Mouse (Mus musculus) telencephalon, adult 2 months (tissue): ENCODE data around the gene Arhgef28.

ENCODE experiments used
- DNase-seq: peaks from one replicate; pipeline ENCODE4 v3.0.0-alpha.2; 2011; ENCODE audit warnings: low read depth, low spot score

Arhgef28 gene

DNA sequence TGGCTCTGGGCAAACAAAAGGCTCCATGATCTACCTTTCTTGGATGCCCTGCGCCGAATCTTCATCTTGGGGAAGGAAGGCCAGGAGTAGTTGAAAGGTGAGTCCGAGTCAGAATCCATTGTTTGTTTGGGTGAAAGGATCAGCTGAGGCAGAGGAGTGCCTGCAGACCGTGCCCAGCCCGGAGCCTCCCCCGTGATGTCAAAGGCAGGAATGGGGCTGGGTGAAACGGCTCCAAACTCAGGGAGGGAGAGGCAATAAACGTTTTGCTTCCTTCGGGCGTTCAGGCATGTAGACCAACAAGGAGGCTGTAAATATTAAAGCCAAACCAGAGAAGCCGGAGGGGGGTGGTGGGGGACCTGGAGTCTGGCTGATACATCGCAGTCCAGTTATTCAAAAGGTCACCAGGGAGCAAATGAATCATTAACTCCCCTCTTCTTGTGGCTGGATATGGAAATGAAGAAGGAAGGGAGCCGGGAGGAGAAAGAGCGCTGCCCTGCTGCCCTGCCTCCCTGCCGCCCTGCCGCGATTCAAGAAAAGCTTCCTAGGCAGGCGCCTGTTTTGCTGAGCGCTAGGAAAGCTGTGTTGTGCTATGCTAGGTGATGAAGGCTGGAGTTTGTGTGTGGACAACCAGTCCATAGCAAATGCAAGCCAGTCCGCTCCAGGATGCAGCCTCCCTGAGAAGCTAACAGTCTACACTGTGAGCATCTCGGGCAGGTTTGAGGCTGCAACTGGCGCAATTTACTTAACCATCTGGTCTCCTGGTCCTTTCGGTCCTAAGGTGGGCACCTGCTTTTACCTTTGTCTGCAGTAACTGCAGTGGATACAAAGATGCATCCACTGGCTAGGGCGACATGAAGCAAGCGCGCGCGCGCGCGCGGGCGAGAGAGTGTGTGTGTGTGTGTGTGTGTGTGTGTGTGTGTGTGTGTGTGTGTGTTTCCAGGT is 190.0 kb downstream of the Arhgef28 start:
- DNase-seq = no peak

DNA sequence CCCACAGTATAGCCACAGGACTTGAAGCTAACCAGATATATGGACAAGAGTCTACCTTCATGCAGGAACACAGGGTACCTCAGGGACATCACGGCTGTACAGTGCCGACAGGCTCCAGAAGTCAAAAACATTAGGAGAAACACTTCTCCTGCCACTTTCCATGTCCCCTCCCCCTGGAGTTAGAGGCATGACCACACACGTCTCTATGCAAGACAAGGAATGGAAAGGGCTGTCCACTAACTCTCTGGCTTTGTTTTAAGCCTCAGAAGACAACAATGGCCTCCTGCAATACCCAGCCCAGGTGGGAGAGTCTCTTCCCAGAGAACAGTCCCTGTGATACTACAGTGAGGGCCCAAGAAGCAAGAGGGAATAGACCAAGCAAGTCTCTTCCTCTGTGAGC is 191.3 kb downstream of the Arhgef28 start:
- DNase-seq = no peak

DNA sequence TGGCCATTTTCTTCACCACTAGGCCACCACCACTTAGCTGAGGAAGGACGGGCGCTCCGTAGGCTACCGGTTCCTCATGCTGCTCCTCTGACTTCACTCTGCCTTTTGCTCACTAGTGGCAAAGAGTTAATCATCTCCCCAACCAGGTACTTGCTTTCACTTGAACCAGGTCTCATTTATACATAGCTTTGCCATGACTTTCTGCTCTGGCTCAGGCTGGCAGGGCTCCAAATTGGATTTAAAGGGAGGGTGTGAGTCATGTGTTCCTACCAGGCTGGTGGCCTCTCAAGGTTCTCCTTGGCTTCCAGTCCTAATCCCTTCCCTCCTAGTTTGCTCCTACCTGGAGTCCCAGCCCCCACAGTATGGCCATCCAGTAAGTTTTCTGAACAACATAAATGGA is 192.5 kb downstream of the Arhgef28 start:
- DNase-seq = no peak

DNA sequence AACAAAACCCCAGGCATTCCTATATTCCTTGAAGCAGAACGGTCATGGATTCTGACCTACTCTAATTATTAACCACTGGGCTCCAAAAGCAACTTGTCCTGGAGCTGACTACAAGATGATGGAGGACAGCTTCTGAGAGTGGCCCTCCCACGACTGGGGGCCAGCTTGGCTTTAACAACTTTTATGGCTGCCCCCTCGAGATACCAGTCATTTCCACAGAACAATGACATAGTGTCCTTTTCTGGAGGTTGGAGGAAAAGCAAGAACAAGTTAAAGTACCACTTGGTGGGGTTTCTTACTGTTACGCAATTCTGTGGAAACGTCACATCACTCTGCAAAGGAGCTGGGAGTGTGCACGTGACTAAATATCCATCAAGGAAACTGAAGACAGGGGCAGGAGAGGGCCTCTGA is 194.3 kb downstream of the Arhgef28 start:
- no peak for DNase-seq

DNA sequence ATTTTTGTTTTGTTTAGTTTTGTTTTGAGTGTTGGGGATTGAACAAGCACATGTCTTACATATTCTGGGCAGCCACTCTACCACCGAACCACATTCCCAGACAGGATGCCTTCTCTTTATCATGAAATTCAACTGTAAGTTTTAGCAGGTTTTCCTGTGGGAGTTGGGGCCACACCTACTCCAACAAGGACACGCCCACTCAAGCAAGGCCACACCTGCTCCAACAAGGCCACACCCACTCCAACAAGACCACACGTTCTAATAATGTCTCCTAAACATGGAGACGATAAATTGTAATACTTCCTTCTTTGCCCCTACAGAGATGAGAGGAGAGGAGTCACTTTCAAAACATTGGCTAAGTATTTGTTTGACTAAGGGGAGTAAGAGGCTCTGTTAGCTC is 197.2 kb downstream of the Arhgef28 start:
- no peak for DNase-seq

DNA sequence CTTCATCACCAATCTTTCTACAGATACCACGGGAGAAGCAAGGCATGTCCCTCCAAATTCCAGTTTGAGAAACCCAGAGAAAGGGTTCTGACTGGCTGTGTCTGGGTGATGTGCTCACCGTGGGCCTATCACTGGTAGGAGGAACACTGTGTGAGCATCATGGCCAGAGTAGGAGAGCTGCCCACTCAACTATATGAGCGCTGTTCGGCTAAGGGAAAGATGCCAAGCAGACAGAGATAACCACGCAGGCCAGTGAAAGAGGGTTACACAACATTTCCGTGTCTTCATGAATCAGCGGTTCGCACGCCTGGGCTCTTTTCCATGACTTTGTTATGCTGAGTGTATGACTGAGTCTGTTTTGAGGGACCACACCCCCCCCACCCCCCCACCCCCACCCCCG is 197.7 kb downstream of the Arhgef28 start:
- peak; percentile 79 for DNase-seq

DNA sequence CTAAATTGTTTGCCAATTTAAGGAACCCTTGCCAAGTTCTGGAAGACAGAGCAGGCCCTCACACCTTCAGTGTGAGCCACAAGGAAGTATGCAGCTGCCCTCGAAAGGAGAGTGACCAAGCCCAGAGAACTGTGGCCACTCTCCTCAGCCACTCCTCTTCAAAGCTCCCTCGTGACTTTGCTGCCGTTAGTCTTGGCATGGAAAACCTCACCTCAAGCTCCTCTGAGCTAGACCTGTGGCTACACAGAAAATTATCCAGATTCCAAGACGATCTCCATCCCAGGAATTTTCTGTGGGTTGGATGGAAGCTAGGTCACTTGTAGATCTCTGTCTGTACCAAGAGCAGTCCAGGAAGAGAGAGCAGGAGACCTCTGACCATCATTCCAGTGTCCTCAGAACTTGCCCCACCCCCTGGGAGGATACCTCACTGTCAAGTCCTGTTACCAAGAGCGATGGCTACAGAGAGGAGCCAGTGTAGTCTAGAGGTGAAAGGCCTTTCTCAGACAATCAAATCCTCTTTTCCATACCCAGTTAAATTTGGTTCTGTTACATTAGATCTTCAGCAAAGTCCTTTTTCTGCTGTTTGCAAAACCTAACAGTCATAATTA is 200.5 kb downstream of the Arhgef28 start:
- no peak for DNase-seq

DNA sequence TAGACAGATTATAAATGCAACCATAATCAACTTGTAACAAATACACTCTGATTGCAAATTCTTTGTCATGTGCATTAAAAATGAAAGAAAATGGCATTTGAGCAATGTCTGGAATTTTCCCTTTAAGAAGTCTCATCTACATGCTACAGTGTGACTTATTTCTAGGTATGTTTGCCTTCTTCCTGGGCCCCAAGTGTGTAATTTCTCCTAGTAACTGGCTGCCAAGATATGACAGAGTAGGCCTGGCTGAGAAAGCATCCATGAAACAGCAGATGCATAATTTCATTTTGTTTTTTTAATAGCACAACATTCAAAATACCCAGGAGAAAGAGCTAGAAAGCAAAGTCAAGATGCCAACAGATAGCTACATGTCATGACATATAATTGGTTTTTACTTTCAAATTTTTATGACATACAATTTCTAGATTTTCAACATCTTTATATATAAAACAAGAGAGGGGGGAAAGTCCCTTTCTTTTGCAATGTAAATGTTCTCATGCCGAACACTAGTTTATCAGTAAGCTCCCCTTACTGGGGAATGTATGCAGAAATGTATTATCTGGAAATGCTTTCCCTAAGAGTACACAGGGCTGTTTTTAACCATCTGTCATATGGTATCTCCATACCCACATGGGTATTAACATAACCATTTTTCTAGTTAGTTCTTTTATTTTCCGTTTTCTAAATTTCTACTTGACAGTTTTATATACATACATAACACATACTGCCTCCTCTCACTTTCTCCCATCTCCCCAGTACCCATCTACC is 201.4 kb downstream of the Arhgef28 start:
- no peak for DNase-seq

DNA sequence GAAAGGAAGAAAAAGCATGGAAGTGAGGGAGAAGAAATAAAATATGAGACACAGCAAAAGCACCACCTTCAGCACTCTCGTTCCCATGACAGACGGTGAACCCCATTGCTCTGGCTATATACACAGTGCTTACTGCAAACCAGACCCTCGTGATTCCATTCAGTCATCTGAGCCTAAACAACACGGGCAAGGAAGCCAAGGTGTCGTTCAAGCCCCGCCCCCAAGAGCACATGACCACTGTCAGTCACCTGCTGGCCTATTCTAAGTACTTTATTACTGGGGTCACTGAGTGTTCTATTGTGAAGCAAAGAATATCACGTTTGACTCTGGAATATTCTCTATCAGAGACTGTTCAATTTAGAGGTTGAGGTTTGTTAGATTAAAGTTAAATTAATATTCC is 202.5 kb downstream of the Arhgef28 start:
- no peak for DNase-seq

DNA sequence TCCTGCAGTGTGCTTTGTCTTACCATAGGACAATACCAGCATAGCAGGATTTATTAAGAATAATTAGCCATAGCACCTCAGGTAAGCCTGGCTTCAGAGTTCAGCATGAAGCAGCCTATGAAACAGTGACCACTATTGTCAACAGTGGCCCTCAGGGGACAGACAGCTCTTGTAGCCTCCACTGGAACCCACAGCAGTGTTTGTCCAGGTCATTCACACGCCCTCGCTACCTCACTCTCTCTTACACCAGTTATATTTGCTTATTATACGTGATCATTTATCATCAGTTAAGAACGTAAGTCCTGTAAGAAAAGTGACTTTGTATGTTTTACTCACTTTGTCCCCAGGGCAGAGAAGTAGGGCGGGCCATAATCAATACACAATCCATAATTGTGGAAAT is 203.6 kb downstream of the Arhgef28 start:
- no peak for DNase-seq

DNA sequence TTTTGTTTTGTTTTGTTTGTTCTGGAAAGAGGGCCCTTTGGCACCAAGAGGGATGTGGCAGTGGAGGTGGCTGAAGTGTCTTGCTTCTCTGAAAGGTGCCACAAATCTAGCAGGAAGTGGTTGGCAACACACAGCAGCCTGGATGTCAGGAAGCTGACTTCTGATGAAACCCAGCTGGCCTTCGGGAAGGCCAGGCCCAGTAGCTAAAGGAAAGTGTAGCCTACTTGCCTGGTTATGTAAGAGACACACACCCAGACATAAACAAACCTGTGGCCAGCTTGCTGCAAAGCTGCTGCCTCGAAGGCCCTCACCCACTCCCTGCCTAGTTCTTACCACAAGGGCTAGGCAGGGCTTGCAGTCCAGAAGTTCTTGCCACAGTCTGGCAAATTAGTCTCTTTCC is 204.1 kb downstream of the Arhgef28 start:
- no peak for DNase-seq

DNA sequence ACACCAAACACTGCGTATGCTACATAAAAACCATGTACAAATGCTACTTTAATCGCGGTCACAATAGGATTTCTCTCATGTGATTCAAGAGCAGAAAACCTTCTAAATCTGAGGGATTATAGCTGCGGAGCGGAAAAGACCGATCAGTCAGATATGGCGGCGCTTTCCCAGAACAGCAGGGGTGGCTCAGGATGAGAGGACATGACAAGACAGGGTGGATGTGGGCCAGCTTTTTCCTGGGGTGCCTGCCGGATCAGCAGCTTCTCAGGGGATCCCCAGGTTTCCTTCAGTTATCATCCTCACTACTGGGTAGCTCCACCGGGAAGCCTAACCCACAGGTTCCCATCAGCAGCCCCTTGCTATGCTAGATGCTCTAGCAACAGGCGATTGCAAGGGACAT is 204.5 kb downstream of the Arhgef28 start:
- DNase-seq = no peak

DNA sequence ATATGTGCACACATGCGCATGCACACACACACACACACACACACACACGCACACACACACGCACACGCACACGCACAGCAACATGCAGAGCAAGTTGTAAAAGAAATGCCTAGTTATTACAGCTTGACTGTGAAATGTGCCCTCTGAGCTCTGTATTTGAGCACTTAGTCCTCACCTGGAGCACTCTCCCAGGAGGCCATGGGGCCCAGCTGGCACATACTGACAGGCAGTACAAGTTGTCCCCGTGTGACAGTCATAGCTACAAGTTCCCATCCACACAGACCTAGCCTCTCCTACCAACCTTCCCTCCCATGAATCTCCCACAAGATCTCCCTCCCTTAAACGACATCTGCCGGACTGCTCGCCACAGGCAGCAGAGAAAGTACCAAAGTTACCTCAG is 205.4 kb downstream of the Arhgef28 start:
- DNase-seq = no peak

DNA sequence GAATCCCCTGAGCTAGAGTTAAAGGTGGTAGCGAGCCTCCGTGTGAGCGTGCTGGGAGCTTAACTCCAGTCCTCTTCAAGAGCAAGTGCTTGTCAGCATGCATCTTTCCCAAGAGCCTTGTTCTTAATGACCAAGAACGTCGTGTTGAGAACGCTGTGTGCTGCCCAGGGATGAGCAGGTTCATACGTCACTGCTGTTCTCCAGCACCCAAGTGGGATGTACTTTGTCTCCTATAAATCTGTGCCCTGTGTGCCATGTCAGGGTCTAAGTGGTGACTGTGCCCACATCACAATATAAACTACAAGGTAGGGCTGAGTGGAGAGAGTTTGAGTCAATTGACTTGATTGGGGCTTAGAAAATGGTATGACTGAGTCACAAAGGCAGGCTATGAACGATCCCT is 207.1 kb downstream of the Arhgef28 start:
- no peak for DNase-seq

DNA sequence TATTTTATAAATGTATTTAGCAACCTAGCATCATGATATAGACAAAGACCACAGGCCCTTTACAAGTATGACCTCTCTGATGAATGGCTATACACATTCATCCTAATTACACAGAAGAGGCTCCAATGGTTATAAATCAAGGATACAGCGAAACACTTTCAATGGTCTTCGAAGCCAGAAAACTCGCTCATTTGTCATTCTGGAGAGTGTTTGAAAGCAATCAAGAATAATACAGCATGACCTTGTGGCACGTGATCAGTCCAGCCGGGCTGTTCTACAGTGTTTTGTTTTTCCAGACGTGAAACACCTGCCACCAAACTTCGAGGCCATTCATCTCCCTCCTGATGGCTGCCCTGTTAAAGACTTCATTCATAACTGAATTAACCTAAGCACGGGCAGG is 207.7 kb downstream of the Arhgef28 start:
- no peak for DNase-seq

DNA sequence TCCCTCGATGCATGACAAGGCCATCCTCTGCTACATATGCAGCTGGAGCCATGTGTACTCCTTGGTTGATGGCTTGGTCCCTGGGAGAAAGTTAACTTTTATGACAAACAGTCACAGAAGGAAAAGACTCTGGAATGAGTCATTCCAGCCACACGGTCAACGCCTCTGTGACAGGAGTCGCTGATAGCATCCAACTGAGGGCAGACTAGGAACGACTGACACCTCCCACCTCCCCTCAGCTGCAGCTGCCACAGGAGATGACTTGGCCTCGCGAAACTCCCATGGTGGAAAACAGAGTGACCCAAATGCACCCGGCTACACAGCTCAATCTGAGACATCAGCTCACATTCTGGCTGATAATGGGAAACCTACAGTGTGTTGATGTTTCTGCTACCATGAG is 215.3 kb downstream of the Arhgef28 start:
- DNase-seq = no peak

DNA sequence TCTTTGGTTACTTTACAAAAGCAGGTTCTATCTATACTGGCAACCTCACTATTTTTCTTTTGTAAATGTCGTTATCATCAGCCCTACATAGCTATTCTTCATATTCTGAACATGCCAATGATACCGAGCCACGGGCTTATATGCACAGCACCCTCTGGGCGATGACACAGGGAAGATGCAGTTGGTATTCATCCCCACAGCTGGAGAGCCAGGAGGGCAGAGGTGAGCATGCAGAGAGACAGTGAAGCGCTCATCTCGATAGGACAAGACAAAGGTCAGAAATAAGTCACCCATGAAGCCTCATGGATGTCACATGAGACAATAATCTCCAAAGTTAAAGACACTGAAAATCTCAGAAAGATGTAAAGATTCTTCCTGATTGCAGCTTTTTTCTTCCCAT is 217.4 kb downstream of the Arhgef28 start:
- DNase-seq = no peak

DNA sequence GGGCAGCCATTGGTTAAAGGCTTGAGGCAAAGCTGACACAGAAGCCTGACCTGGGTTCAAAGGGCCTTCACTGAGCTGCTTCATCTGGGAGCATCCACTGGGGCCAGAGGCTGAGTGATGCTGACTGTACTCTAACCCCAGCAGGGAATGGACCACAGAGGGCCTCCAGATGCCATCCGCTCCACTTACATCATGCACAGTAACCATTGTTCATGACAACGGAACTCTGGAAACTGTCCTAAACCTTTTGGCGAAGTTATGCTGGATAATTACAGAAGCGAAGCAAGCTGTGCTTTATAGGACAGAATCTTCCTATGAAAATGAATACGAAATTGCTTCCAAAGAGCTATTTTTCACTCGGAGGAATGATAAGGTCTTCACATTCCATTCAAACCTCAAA is 219.5 kb downstream of the Arhgef28 start:
- peak; percentile 12 for DNase-seq

DNA sequence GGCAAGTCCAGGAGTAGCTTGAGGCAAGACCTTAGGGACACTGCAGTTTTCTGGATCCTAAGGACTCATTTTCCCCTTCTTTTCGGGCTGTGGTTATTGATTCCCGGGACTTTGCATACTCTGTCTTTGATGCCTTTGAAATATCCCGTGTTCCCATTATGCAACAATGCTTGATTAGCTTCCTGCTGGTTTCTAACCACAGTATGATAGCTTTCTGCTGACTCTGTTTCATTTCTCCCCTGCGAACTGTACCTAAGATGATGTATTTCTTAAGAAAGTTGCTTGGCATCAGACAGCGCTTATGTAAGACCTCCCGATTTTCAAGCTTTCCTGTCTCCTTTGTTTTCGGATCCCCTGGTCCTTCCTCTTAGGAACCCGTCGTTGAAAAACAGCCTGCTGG is 229.1 kb downstream of the Arhgef28 start:
- DNase-seq = no peak

DNA sequence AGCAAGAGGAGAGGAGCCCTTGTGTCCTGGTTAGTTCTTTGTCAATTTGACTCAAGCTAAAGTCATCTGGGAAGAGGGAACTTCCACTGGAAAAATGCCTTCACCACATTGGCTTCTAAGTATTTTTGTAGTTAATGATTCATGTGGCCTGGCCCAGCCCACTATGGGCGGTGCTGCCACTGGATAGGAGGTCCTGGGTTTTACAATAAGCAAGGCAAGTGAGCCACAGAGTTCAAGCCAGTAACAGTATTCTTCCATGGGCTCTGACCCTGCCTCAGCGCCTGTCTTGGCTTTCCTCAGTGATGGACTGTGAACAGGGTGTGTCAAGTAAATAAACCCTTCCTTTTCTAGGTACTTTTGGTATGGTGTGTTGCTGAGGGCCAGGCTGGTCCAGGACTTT is 229.6 kb downstream of the Arhgef28 start:
- DNase-seq = no peak

DNA sequence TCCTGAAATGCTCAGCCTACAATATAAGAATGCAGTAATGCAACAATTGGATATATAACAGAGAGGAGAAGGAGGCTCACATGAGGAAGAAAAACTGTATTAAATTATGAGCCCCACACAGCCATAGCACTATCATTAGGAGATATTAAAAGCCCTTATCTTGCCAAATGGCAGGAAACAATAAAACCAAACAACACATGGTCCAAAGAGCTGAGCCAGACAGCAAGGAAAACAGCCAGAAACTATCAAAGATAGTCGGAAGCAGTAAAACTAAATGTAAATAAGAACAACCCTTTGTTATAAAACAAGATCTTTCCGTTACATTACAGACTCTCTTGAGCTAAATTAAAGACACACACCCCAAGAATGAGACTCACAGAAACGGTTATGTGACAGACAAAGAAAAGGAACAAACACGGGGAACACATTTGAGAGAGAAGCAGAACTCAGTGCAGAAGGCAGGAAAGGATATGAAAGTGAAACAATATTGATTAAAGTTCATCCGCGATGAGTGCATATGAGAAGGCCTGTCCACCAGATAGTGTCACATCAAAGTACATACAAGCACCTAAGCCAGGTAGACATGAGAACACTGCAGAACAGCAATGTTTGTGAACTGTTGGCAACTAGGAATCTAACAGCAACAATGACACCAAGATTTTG is 231.6 kb downstream of the Arhgef28 start:
- DNase-seq = no peak

DNA sequence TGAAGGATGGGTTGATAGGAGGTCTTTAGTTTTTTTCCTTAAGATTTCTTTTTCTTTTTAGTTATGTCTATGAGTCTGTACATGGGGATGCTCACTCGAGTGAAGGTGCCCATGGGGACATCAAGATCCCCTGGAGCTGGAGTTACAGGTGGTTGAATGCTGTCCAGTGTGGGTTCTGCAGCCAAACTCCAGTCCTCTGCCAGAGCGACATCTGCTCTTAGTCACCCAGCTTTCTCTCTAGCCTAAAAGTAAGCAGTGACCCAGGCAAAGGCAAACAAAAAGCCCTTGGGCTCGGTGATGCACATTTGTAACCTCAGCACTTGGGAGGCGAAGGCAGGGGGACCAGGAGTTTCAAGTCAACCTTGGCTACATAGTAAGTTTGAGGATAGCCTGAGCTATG is 232.3 kb downstream of the Arhgef28 start:
- no peak for DNase-seq
